Mouse (Mus musculus) liver, embryonic 16.5 days (tissue): ENCODE results near the gene Cpn1. TPM values are rescaled to one million over a fixed set of nuclear protein-coding genes. Genes with fewer than 3 reads are reported as not detected.
A peak's percentile ranks its signal among the peaks of the same experiment; 100 is the strongest.

Experiments used
- ATAC-seq: fragments of 200-750 bp; cut with Nextera tagmentation; 2 replicates; pipeline ENCODE4 v1.8.0; 2017; ENCODE audit warnings: low read depth, mild to moderate bottlenecking, moderate number of reproducible peaks, moderate library complexity
- H3K27ac ChIP-seq: fragments of 300-500 bp; sonication (generic); 2 replicates; pipeline ENCODE4 v1.5.1; 2014; ENCODE audit warnings: mild to moderate bottlenecking, low read length
- H3K27me3 ChIP-seq: fragments of 300-500 bp; sonication (generic); 2 replicates; pipeline ENCODE4 v1.6.1; 2014; ENCODE audit warnings: low read depth, low read length, mixed read lengths; ENCODE audit not compliant: control insufficient read depth, insufficient read depth
- H3K36me3 ChIP-seq: fragments of 300-500 bp; sonication (generic); 2 replicates; pipeline ENCODE4 v1.6.1; 2014; ENCODE audit warnings: mild to moderate bottlenecking; ENCODE audit not compliant: control insufficient read depth, insufficient read depth
- H3K4me1 ChIP-seq: fragments of 300-500 bp; sonication (generic); 2 replicates; pipeline ENCODE4 v1.6.1; 2014; ENCODE audit warnings: low read depth, low read length, mixed read lengths; ENCODE audit not compliant: control insufficient read depth
- H3K4me2 ChIP-seq: fragments of 300-500 bp; sonication (generic); 2 replicates; pipeline ENCODE4 v1.6.1; 2014; ENCODE audit warnings: low read depth, low read length, mixed read lengths
- H3K4me3 ChIP-seq: fragments of 300-500 bp; sonication (generic); 2 replicates; pipeline ENCODE4 v1.5.1; 2014; ENCODE audit warnings: low read depth, mild to moderate bottlenecking, low read length
- H3K9ac ChIP-seq: fragments of 300-500 bp; sonication (generic); 2 replicates; pipeline ENCODE4 v1.6.1; 2014; ENCODE audit warnings: low read depth, low read length
- H3K9me3 ChIP-seq: fragments of 300-500 bp; sonication (generic); replicated peaks from 2 replicates; pipeline ENCODE4 v1.6.1; 2016; ENCODE audit warnings: low read length; ENCODE audit not compliant: control insufficient read depth
- WGBS: fragments of 180-500 bp; shearing (Covaris S2); extraction: QIAGEN DNeasy Blood & Tissue Kit; methylation state at CpG from one replicate; pipeline ENCODE4 v1.1.7; 2014; ENCODE audit not compliant: insufficient replicate concordance; 5-methylcytosine and 5-hydroxymethylcytosine counted together
- polyA plus RNA-seq: library from polyadenylated mRNA; unstranded; fragments of >200 nt; fragmentation: Nextera tagmentation; extraction: Ambion mirVana; gene quantifications from 2 replicates; pipeline ENCODE4 v1.2.1, GENCODE M21; 2015

The Cpn1 gene
- polyA plus RNA-seq, 1 experiment from 2014 or later: 112 TPM

DNA sequence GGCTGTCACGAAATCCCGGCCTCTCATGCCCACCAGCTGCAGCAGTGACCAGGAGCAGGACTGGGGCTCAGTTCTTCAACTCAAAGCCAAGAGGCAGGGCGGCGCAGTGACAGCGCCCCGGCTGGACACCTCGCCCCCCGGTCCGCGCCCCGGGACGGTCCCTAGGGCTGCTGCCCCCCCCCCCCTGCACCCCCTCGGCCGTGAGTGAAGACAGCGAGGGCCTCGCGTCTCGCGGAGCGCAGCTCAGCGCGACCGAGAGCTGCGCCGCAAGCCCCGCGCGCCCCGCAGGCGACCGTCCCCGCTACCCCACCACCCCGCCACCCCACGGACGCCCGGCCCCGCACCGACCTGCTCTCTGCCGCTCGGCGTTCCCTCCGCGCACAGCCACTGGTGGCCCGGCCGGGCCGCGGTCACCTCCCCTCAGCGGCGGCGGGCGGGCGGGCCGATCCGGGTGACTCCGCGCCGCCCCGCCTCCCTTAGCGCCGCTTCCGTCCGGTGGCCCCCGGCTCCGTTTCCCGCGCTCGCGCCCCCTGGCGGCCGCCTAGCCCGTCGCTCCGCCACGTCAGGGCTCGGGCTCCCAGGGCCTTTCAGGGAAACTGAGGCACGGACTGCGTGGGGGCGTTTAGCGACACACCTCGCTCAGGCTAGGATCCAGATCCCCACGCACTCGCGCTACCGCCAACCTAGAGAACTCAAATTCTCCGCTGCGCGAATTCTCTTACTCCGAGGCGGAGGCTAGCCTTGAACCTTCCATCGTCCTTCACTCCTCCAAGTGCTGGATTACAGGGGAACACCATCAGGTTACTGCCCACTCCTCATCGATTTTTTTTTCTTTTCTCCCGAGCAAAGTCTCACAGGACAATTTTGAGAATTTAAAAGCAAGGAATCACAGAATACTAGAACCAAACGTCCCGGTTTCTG, 46.3 kb downstream of the Cpn1 start, which contains the start of gene Dnmbp:
TSS of gene Dnmbp (minus strand) at position 423 of the 921 bp plus-strand sequence.
- peak within 1 kb of the TSS; percentile 73 for H3K9ac ChIP-seq
- H3K27ac ChIP-seq: 0 out of 2 replicates have a peak within 1 kb of the TSS, but pooled peaks have one; percentile 10
- ATAC-seq: peak; percentile 88
- peaks cover 4% of the 10 kb centered on the region; the same call in 1 of the 2 replicates for H3K27me3 ChIP-seq
- 4% methylated on average over 65 of the region's 94 CpGs for WGBS
- H3K4me2 ChIP-seq: peak within 1 kb of the TSS; percentile 69
- H3K4me1 ChIP-seq: peaks cover 3% of the 10 kb centered on the region; the same call in 1 of the 2 replicates
- peak within 1 kb of the TSS; percentile 68 for H3K4me3 ChIP-seq
- H3K36me3 ChIP-seq: no peaks in the 10 kb centered on the region
- no peaks in the 10 kb centered on the region for H3K9me3 ChIP-seq

DNA sequence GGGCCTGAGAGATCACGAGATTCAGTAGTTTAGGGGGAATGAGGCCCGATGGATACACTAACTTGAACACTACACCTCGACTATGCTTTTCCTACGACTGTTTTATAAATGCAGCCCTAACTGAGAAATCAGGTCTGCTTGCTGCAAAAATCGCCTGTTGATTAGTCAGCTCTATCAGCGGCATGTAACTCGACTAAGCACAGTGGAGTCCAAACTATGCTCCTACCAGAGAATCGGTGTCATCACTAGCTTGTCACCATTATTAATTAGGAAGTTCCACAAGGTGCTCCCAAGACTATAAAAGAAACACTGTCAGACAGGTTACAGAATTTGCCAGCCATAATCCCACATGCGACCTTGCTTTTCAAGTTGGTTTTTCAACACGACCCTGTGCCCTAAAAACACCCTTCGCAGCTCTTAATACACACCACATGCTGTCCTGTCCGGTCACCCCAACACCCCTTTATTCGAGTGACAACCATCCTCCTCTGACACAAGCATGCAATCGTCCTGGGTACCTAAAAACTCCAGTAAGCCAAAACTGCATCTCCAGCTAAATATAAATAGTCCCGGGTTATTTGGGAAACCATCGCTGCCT, 47.1 kb downstream of the Cpn1 start:
- no peak for ATAC-seq
- Histone ChIP-seq H3K4me3 (peak overlapping the region; percentile 68), H3K9me3 (no peaks in the 10 kb centered on the region), H3K4me2 (peak overlapping the region; percentile 69), H3K27ac (no peak overlapping the region), H3K27me3 (peaks cover 4% of the 10 kb centered on the region; the same call in 1 of the 2 replicates), H3K4me1 (peaks cover 3% of the 10 kb centered on the region; the same call in 1 of the 2 replicates), H3K36me3 (no peaks in the 10 kb centered on the region), H3K9ac (peak overlapping the region; percentile 73)
- 20% methylated on average over 16 of the region's 16 CpGs for WGBS

GRCm38 (mm10) chr19:43938355-43938754, 48.0 kb downstream of the Cpn1 start:
- Histone ChIP-seq H3K4me1 (peaks cover 3% of the 10 kb centered on the region; the same call in 1 of the 2 replicates), H3K27me3 (peaks cover 4% of the 10 kb centered on the region; the same call in 1 of the 2 replicates), H3K9me3 (no peaks in the 10 kb centered on the region), H3K4me2 (no peak overlapping the region), H3K36me3 (no peaks in the 10 kb centered on the region), H3K27ac (no peak overlapping the region), H3K9ac (no peak overlapping the region), H3K4me3 (no peak overlapping the region)
- no peak for ATAC-seq
- 25% methylated on average over 11 of the region's 11 CpGs for WGBS

- H3K4me1 ChIP-seq: no peaks in the 10 kb centered on the region; the same call in 1 of the 2 replicates
- no peak for ATAC-seq
- WGBS: 60% methylated on average over 6 of the region's 6 CpGs
These were observed 55.4 kb downstream of the Cpn1 start for GRCm38 (mm10) chr19:43930926-43931325.

DNA sequence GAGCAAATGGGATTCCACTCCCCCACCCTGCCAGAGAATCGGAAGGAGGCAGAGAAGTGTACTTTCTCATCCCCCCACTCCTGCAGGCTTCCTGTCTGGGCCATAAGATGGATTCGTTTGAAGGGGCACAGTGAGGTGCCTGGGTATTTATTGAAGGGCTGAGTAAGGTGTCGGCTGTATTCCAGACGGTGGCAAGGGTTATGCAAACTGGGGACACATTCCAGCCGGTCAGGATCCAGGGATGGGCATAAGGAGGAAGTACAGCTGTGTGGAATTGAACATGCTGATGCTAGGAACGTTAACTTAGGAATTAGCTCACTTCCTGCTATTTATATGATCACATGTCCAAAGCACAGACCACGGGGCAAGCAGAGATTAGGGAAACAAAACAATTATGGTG, 56.0 kb downstream of the Cpn1 start:
- H3K4me3 ChIP-seq: no peak overlapping the region
- H3K27me3 ChIP-seq: no peaks in the 10 kb centered on the region
- no peak overlapping the region for H3K9ac ChIP-seq
- no peaks in the 10 kb centered on the region for H3K36me3 ChIP-seq
- no peak overlapping the region for H3K27ac ChIP-seq
- no peak overlapping the region for H3K4me2 ChIP-seq
- H3K9me3 ChIP-seq: no peaks in the 10 kb centered on the region
- no peaks in the 10 kb centered on the region; the same call in 1 of the 2 replicates for H3K4me1 ChIP-seq
- no peak for ATAC-seq
- 38% methylated on average over 7 of the region's 7 CpGs for WGBS

More at GRCm38 (mm10) chr19:43930926-43931325, 55.4 kb downstream of the Cpn1 start:
- no peak overlapping the region for H3K4me3 ChIP-seq
- no peaks in the 10 kb centered on the region for H3K27me3 ChIP-seq
- no peak overlapping the region for H3K27ac ChIP-seq
- no peaks in the 10 kb centered on the region for H3K36me3 ChIP-seq
- no peak overlapping the region for H3K4me2 ChIP-seq
- no peak overlapping the region for H3K9ac ChIP-seq
- H3K9me3 ChIP-seq: no peaks in the 10 kb centered on the region

GRCm38 (mm10) chr19:43929869-43930268, 56.5 kb downstream of the Cpn1 start:
- no peak for ATAC-seq
- no peak overlapping the region for H3K9ac ChIP-seq
- H3K27ac ChIP-seq: no peak overlapping the region
- no peaks in the 10 kb centered on the region for H3K36me3 ChIP-seq
- no peak overlapping the region for H3K4me3 ChIP-seq
- no peaks in the 10 kb centered on the region; the same call in 1 of the 2 replicates for H3K4me1 ChIP-seq
- no peaks in the 10 kb centered on the region for H3K27me3 ChIP-seq
- no peak overlapping the region for H3K4me2 ChIP-seq
- no peaks in the 10 kb centered on the region for H3K9me3 ChIP-seq
- WGBS: 54% methylated on average over 11 of the region's 11 CpGs

DNA sequence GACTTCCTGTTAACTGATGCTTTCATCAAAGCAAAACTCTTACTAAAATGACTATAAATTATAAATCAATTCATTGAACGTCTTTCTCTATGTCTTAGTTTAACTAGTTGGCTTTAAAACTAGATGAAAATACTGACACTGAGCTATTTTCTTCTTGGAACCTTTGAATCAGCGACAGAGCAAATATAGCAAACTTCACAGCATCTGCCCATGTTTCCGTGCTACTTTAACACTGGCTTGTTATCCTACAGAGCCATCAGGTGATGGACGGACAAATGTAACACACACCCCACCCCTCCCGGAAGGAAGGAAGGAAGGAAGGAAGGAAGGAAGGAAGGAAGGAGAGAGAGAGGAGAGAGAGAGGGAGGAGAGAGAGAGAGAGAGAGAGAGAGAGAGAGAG, 58.4 kb downstream of the Cpn1 start:
- WGBS: 53% methylated on average over 5 of the region's 5 CpGs
- Histone ChIP-seq H3K27ac (no peak overlapping the region), H3K27me3 (no peaks in the 10 kb centered on the region), H3K9me3 (no peaks in the 10 kb centered on the region), H3K4me3 (no peak overlapping the region), H3K4me1 (no peaks in the 10 kb centered on the region; the same call in 1 of the 2 replicates), H3K4me2 (no peak overlapping the region), H3K9ac (no peak overlapping the region), H3K36me3 (no peaks in the 10 kb centered on the region)
- no peak for ATAC-seq

- H3K4me1 ChIP-seq: no peaks in the 10 kb centered on the region; the same call in 1 of the 2 replicates
- H3K27me3 ChIP-seq: no peaks in the 10 kb centered on the region
- H3K4me2 ChIP-seq: no peak overlapping the region
- H3K36me3 ChIP-seq: no peaks in the 10 kb centered on the region
- no peak overlapping the region for H3K4me3 ChIP-seq
- 62% methylated on average over 10 of the region's 10 CpGs for WGBS
- H3K9me3 ChIP-seq: no peaks in the 10 kb centered on the region
- no peak overlapping the region for H3K9ac ChIP-seq
- ATAC-seq: no peak
- no peak overlapping the region for H3K27ac ChIP-seq
These were observed 59.3 kb downstream of the Cpn1 start for GRCm38 (mm10) chr19:43927057-43927456.
